Mouse (Mus musculus): ENCODE results near the gene Kdelr2. TPM values are rescaled to one million over a fixed set of nuclear protein-coding genes. Genes with fewer than 3 reads are reported as not detected.

The Kdelr2 gene
- total and polyA plus RNA-seq, 3 experiments, result 80.5 to 94.4 TPM; not detected in 1

DNA sequence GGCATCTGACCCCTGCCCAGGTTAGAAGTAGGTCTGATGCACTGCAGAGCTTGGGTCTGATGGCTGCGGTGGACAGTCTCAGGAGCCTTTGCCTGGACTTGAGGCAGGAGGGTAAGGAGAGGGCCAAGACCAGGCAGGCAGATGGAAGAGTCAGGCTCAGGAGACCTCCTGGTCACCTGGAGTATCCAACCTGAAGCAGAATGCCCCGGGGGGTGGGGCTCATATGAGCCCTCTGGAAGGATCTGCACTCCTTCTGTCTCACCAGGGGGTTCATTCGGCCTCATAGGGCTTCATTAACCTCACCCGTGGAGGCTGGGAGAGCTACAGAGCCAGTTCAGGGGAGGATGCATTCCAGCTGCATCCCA lies 32.5 kb upstream of the Kdelr2 start:
- H3K9ac ChIP-seq (ENCODE audit: control insufficient read depth, low read depth, low read length, poor library complexity, severe bottlenecking), result no peak overlapping the region
- H3K27me3 ChIP-seq (ENCODE audit: control insufficient read depth in 1 of 2, insufficient read depth in 2 of 2, low read length in 2 of 2), result no peaks in the 10 kb centered on the region
- H3K9me3 ChIP-seq (replicated peaks; ENCODE audit: insufficient read depth, low read length), result no peaks in the 10 kb centered on the region
- TF ChIP-seq GABPA (IDR thresholded peaks at IDR 0.05; ENCODE audit: low read depth, low read length) (no peak), SIN3A (IDR thresholded peaks at IDR 0.05; ENCODE audit: low read length) (no peak), CTCF (IDR thresholded peaks at IDR 0.05 in 2 of 3, conservative IDR thresholded peaks at IDR 0.05 in 1 of 3; ENCODE audit: control insufficient read depth in 1 of 3, insufficient read depth in 1 of 3, low read depth in 2 of 3, low read length in 3 of 3, poor library complexity in 1 of 3, severe bottlenecking in 1 of 3) (no peak), MAZ (IDR thresholded peaks at IDR 0.05; ENCODE audit: low read depth, low read length) (no peak), NELFE (IDR thresholded peaks at IDR 0.05; ENCODE audit: low read depth, low read length) (no peak), MEF2A (IDR thresholded peaks at IDR 0.05; ENCODE audit: extremely low read depth, insufficient replicate concordance, low read depth, low read length, poor library complexity, severe bottlenecking) (no peak), USF2 (IDR thresholded peaks at IDR 0.05; ENCODE audit: borderline replicate concordance in 1 of 2, insufficient read depth in 1 of 2, low read depth in 1 of 2, low read length in 2 of 2) (no peak), POLR2AphosphoS2 (IDR thresholded peaks at IDR 0.05; ENCODE audit: low read length) (no peak), RCOR1 (IDR thresholded peaks at IDR 0.05; ENCODE audit: low read depth, low read length) (no peak), ZNF384 (IDR thresholded peaks at IDR 0.05; ENCODE audit: low read depth, low read length) (no peak), ZMIZ1 (IDR thresholded peaks at IDR 0.05; ENCODE audit: low read depth, low read length) (no peak)
- no peak overlapping the region for H3K4me3 ChIP-seq (ENCODE audit: control insufficient read depth in 1 of 2, insufficient read depth in 1 of 2, low read depth in 2 of 2, low read length in 2 of 2)
- peaks cover 0 to 3% of the 10 kb centered on the region in 2 experiments; a peak in 2 of 4 replicates for H3K36me3 ChIP-seq (ENCODE audit: control insufficient read depth in 1 of 2, insufficient read depth in 2 of 2, low read length in 2 of 2)
- H3K27ac ChIP-seq (ENCODE audit: control insufficient read depth, low read depth, low read length), result no peak overlapping the region
- H3K4me1 ChIP-seq (ENCODE audit: control insufficient read depth in 1 of 2, insufficient read depth in 2 of 2, low read length in 2 of 2), result peaks cover 0 to 5% of the 10 kb centered on the region in 2 experiments; a peak in 1 of 4 replicates
- no peaks in the 10 kb centered on the region for H3K79me2 ChIP-seq (ENCODE audit: control insufficient read depth, insufficient read depth, low read length, poor library complexity)
- no peak for DNase-seq (ENCODE audit: low read depth, low spot score)

DNA sequence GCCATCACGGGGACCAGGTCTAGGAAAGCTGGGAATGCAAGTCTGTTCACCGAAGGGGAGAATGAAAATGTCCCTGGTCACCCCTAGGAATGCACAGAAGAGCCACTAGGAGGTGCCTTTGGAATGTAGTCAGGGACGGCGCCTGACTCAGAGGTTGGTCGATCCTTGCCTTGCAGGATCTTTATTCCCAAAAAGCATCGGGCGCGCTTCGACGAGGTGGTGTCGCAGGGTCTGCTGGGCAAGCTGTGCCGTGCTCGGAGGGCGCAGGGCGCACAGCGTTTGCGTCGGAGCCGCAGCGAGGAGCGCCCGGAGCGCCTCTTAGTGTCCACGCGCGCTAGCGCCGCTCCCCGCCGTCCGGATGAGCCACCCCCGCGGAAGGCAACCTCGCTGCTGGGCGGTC lies 30.8 kb upstream of the Kdelr2 start:
- H3K4me1 ChIP-seq (ENCODE audit: control insufficient read depth in 1 of 2, insufficient read depth in 2 of 2, low read length in 2 of 2), result no peaks in the 10 kb centered on the region
- TF ChIP-seq JUND (IDR thresholded peaks at IDR 0.05; ENCODE audit: low read depth, low read length), result no peak
- H3K4me3 ChIP-seq (ENCODE audit: control insufficient read depth in 1 of 2, insufficient read depth in 1 of 2, low read depth in 2 of 2, low read length in 2 of 2), result no peak overlapping the region
- no peak for DNase-seq (ENCODE audit: low read depth, low spot score)
- H3K9ac ChIP-seq (ENCODE audit: control insufficient read depth, low read depth, low read length, poor library complexity, severe bottlenecking), result no peak overlapping the region
- H3K79me2 ChIP-seq (ENCODE audit: control insufficient read depth, insufficient read depth, low read length, poor library complexity), result no peaks in the 10 kb centered on the region
- H3K36me3 ChIP-seq (ENCODE audit: control insufficient read depth in 1 of 2, insufficient read depth in 2 of 2, low read length in 2 of 2), result no peaks in the 10 kb centered on the region
- no peaks in the 10 kb centered on the region for H3K9me3 ChIP-seq (replicated peaks; ENCODE audit: insufficient read depth, low read length)
- no peaks in the 10 kb centered on the region for H3K27me3 ChIP-seq (ENCODE audit: control insufficient read depth in 1 of 2, insufficient read depth in 2 of 2, low read length in 2 of 2)
- no peak overlapping the region for H3K27ac ChIP-seq (ENCODE audit: control insufficient read depth, low read depth, low read length)

DNA sequence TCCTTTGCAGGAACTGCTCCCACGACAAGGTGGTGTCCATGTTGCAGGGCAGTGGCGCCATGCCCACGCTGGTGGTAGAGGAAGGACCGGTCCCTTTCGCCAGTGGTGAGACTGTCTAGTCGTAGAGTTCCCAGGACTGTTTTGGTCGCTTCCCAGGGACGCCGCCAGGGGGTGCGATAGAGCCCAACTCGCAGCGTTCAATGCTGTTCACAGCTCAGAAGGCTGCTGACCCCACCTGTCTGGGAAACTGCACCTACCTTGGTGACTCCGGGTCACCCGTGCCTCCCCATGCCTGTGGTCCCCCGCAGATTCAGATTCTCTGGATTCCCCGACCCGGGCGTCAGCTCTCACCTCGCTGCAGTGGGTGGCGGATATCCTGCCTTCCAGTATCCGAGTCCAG lies 28.4 kb upstream of the Kdelr2 start:
- Histone ChIP-seq H3K36me3 (ENCODE audit: control insufficient read depth in 1 of 2, insufficient read depth in 2 of 2, low read length in 2 of 2) (no peaks in the 10 kb centered on the region), H3K4me1 (ENCODE audit: control insufficient read depth in 1 of 2, insufficient read depth in 2 of 2, low read length in 2 of 2) (no peaks in the 10 kb centered on the region), H3K4me3 (ENCODE audit: control insufficient read depth in 1 of 2, insufficient read depth in 1 of 2, low read depth in 2 of 2, low read length in 2 of 2) (no peak overlapping the region), H3K79me2 (ENCODE audit: control insufficient read depth, insufficient read depth, low read length, poor library complexity) (no peaks in the 10 kb centered on the region), H3K9ac (ENCODE audit: control insufficient read depth, low read depth, low read length, poor library complexity, severe bottlenecking) (no peak overlapping the region), H3K27me3 (ENCODE audit: control insufficient read depth in 1 of 2, insufficient read depth in 2 of 2, low read length in 2 of 2) (no peaks in the 10 kb centered on the region), H3K27ac (ENCODE audit: control insufficient read depth, low read depth, low read length) (no peak overlapping the region), H3K9me3 (replicated peaks; ENCODE audit: insufficient read depth, low read length) (no peaks in the 10 kb centered on the region)
- peak; percentile 50 for DNase-seq (ENCODE audit: low read depth, low spot score)
- peak; percentile 73 to 83 (median 74) for TF ChIP-seq CTCF (IDR thresholded peaks at IDR 0.05 in 2 of 3, conservative IDR thresholded peaks at IDR 0.05 in 1 of 3; ENCODE audit: control insufficient read depth in 1 of 3, insufficient read depth in 1 of 3, low read depth in 2 of 3, low read length in 3 of 3, poor library complexity in 1 of 3, severe bottlenecking in 1 of 3)
- peak; percentile 86 for TF ChIP-seq SMC3 (IDR thresholded peaks at IDR 0.05; ENCODE audit: low read depth, low read length)
- peak; percentile 46 for TF ChIP-seq ZC3H11A (IDR thresholded peaks at IDR 0.05; ENCODE audit: low read depth, low read length)
- no peak for TF ChIP-seq E2F4 (IDR thresholded peaks at IDR 0.05; ENCODE audit: borderline replicate concordance, low read depth, low read length)
- peak; percentile 49 for TF ChIP-seq RAD21 (IDR thresholded peaks at IDR 0.05; ENCODE audit: low read depth, low read length)
- TF ChIP-seq ZMIZ1 (IDR thresholded peaks at IDR 0.05; ENCODE audit: low read depth, low read length), result no peak
- no peak for TF ChIP-seq ZKSCAN1 (IDR thresholded peaks at IDR 0.05; ENCODE audit: low read depth, low read length)
- TF ChIP-seq JUND (IDR thresholded peaks at IDR 0.05; ENCODE audit: low read depth, low read length), result no peak
- TF ChIP-seq POLR2A (IDR thresholded peaks at IDR 0.05; ENCODE audit: control insufficient read depth in 1 of 2, insufficient read depth in 1 of 2, low read depth in 1 of 2, low read length in 2 of 2, poor library complexity in 1 of 2), result no peak
- no peak for TF ChIP-seq POLR2AphosphoS5 (IDR thresholded peaks at IDR 0.05; ENCODE audit: borderline replicate concordance, low read depth, low read length)
- no peak for TF ChIP-seq USF2 (IDR thresholded peaks at IDR 0.05; ENCODE audit: borderline replicate concordance in 1 of 2, insufficient read depth in 1 of 2, low read depth in 1 of 2, low read length in 2 of 2)

Measured in MEL (cell line).